Mouse (Mus musculus) small intestine, adult 2 months (tissue): ENCODE measurements at regions not wholly inside any gene's neighbourhood (a gene's known extent, or its start where the extent isn't known, plus 50 kb on each side); places are given as distances from the start of the nearest gene placed in this dataset.

Source experiments
- CTCF ChIP-seq: fragments of 200-500 bp; IDR thresholded peaks from 2 replicates; pipeline ENCODE4 v1.5.1; 2012; ENCODE audit warnings: low read depth, mild to moderate bottlenecking, control low read depth, inconsistent platforms, low read length, moderate library complexity, mixed read lengths; ENCODE audit not compliant: insufficient replicate concordance, insufficient read length; ENCODE audit errors: extremely low read depth
- POLR2A ChIP-seq: fragments of 200-500 bp; IDR thresholded peaks from 2 replicates; pipeline ENCODE4 v1.6.1; 2012; ENCODE audit warnings: low read depth, mild to moderate bottlenecking, control low read depth, inconsistent platforms, low read length, moderate library complexity

DNA sequence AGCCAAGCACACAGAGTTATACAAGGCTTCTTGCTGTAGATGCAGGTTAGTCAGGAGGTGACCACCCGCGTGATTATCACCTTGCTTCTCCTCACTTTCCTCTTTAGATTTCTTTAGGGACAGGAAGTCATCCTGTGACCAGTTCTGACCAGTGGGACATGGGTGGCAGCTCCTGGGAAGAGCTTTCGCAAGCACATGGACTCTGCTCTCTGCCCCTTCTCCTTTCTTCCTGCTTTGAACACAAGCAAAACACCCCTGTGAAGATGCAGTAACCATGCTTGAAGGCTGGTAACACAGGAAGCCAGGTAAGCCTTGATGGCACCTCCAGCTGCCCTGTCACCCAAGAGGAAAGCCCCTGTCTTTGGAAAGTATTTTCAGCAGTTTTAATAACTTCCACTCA lies 64.7 kb upstream of the Zfp366 start:
- TF ChIP-seq POLR2A (no peak), CTCF (no peak)
